Mouse (Mus musculus): ENCODE measurements at regions not wholly inside any gene's neighbourhood (a gene's known extent, or its start where the extent isn't known, plus 50 kb on each side); places are given as distances from the start of the nearest gene placed in this dataset.

GRCm38 (mm10) chr6:15501063-15501462 lies 219.4 kb upstream of the Mdfic start:
- no peak overlapping the region for H3K4me2 ChIP-seq (ENCODE audit: low read depth)
- 59% methylated on average over 4 of the region's 4 CpGs for WGBS (ENCODE audit: insufficient replicate concordance)
- no peak for TF ChIP-seq EP300 (IDR thresholded peaks at IDR 0.05; ENCODE audit: low read depth)
- no peak for TF ChIP-seq CTCF (IDR thresholded peaks at IDR 0.05; ENCODE audit: low read depth)
- ATAC-seq (ENCODE audit: insufficient read depth) (no peak), DNase-seq (ENCODE audit: low read depth in 3 of 3, low spot score in 3 of 3) (no peak)
- H3K9me3 ChIP-seq (ENCODE audit: control insufficient read depth, low read length) = no peaks in the 10 kb centered on the region
- H3K4me1 ChIP-seq (replicated peaks; ENCODE audit: control insufficient read depth in 2 of 2, insufficient read depth in 2 of 2, low read length in 1 of 2) = no peaks in the 10 kb centered on the region
- no peaks in the 10 kb centered on the region for H3K27me3 ChIP-seq (ENCODE audit: control insufficient read depth, insufficient read depth, low read length)
- no peak overlapping the region for H3K9ac ChIP-seq (replicated peaks)
- H3K36me3 ChIP-seq (replicated peaks; ENCODE audit: control insufficient read depth, insufficient read depth, low read depth) = no peaks in the 10 kb centered on the region
- no peak overlapping the region for H3K27ac ChIP-seq
- no peak overlapping the region for H3K4me3 ChIP-seq (ENCODE audit: insufficient read depth in 1 of 2, low read depth in 2 of 2, low read length in 2 of 2)

GRCm38 (mm10) chr6:15509314-15509713 lies 211.1 kb upstream of the Mdfic start:
- 41% methylated on average over 2 of the region's 2 CpGs for WGBS (ENCODE audit: insufficient replicate concordance)

GRCm38 (mm10) chr6:15537279-15537678 lies 183.2 kb upstream of the Mdfic start:
- 51% methylated on average over 2 of the region's 2 CpGs for WGBS (ENCODE audit: insufficient replicate concordance)

More at GRCm38 (mm10) chr6:15509314-15509713, 211.1 kb upstream of the Mdfic start:
- H3K4me3 ChIP-seq (ENCODE audit: insufficient read depth in 1 of 2, low read depth in 2 of 2, low read length in 2 of 2) = no peak overlapping the region
- no peaks in the 10 kb centered on the region for H3K27me3 ChIP-seq (ENCODE audit: control insufficient read depth, insufficient read depth, low read length)
- no peaks in the 10 kb centered on the region for H3K9me3 ChIP-seq (ENCODE audit: control insufficient read depth, low read length)
- H3K4me1 ChIP-seq (replicated peaks; ENCODE audit: control insufficient read depth in 2 of 2, insufficient read depth in 2 of 2, low read length in 1 of 2) = no peaks in the 10 kb centered on the region
- H3K27ac ChIP-seq = no peak overlapping the region
- no peak for TF ChIP-seq EP300 (IDR thresholded peaks at IDR 0.05; ENCODE audit: low read depth)
- TF ChIP-seq CTCF (IDR thresholded peaks at IDR 0.05; ENCODE audit: low read depth) = no peak
- ATAC-seq (ENCODE audit: insufficient read depth) = no peak
- DNase-seq (ENCODE audit: low read depth in 3 of 3, low spot score in 3 of 3) = no peak
- no peak overlapping the region for H3K4me2 ChIP-seq (ENCODE audit: low read depth)
- no peak overlapping the region for H3K9ac ChIP-seq (replicated peaks)
- H3K36me3 ChIP-seq (replicated peaks; ENCODE audit: control insufficient read depth, insufficient read depth, low read depth) = no peaks in the 10 kb centered on the region

GRCm38 (mm10) chr6:15541969-15542368 lies 178.5 kb upstream of the Mdfic start:
- TF ChIP-seq CTCF (IDR thresholded peaks at IDR 0.05; ENCODE audit: low read depth) (no peak), EP300 (IDR thresholded peaks at IDR 0.05; ENCODE audit: low read depth) (no peak)
- H3K27me3 ChIP-seq (ENCODE audit: control insufficient read depth, insufficient read depth, low read length) = no peaks in the 10 kb centered on the region
- DNase-seq (ENCODE audit: low read depth in 3 of 3, low spot score in 3 of 3) (no peak), ATAC-seq (ENCODE audit: insufficient read depth) (no peak)
- no peak overlapping the region for H3K4me2 ChIP-seq (ENCODE audit: low read depth)
- no peaks in the 10 kb centered on the region for H3K36me3 ChIP-seq (replicated peaks; ENCODE audit: control insufficient read depth, insufficient read depth, low read depth)
- no peaks in the 10 kb centered on the region for H3K9me3 ChIP-seq (ENCODE audit: control insufficient read depth, low read length)
- H3K4me1 ChIP-seq (replicated peaks; ENCODE audit: control insufficient read depth in 2 of 2, insufficient read depth in 2 of 2, low read length in 1 of 2) = no peaks in the 10 kb centered on the region
- H3K27ac ChIP-seq = no peak overlapping the region
- WGBS (ENCODE audit: insufficient replicate concordance) = 40% methylated on average over 4 of the region's 4 CpGs
- no peak overlapping the region for H3K9ac ChIP-seq (replicated peaks)
- H3K4me3 ChIP-seq (ENCODE audit: insufficient read depth in 1 of 2, low read depth in 2 of 2, low read length in 2 of 2) = no peak overlapping the region

More at GRCm38 (mm10) chr6:15537279-15537678, 183.2 kb upstream of the Mdfic start:
- Histone ChIP-seq H3K27me3 (ENCODE audit: control insufficient read depth, insufficient read depth, low read length) (no peaks in the 10 kb centered on the region), H3K4me3 (ENCODE audit: insufficient read depth in 1 of 2, low read depth in 2 of 2, low read length in 2 of 2) (no peak overlapping the region), H3K4me1 (replicated peaks; ENCODE audit: control insufficient read depth in 2 of 2, insufficient read depth in 2 of 2, low read length in 1 of 2) (no peaks in the 10 kb centered on the region), H3K9me3 (ENCODE audit: control insufficient read depth, low read length) (no peaks in the 10 kb centered on the region), H3K9ac (replicated peaks) (no peak overlapping the region), H3K27ac (no peak overlapping the region), H3K36me3 (replicated peaks; ENCODE audit: control insufficient read depth, insufficient read depth, low read depth) (no peaks in the 10 kb centered on the region), H3K4me2 (ENCODE audit: low read depth) (no peak overlapping the region)
- no peak for ATAC-seq (ENCODE audit: insufficient read depth)
- TF ChIP-seq EP300 (IDR thresholded peaks at IDR 0.05; ENCODE audit: low read depth) (no peak), CTCF (IDR thresholded peaks at IDR 0.05; ENCODE audit: low read depth) (no peak)
- no peak for DNase-seq (ENCODE audit: low read depth in 3 of 3, low spot score in 3 of 3)

GRCm38 (mm10) chr6:15543516-15544080 lies 176.9 kb upstream of the Mdfic start:
- Histone ChIP-seq H3K4me3 (ENCODE audit: insufficient read depth in 1 of 2, low read depth in 2 of 2, low read length in 2 of 2) (no peak overlapping the region), H3K4me2 (ENCODE audit: low read depth) (no peak overlapping the region), H3K9ac (replicated peaks) (no peak overlapping the region), H3K4me1 (replicated peaks; ENCODE audit: control insufficient read depth in 2 of 2, insufficient read depth in 2 of 2, low read length in 1 of 2) (no peaks in the 10 kb centered on the region), H3K27me3 (ENCODE audit: control insufficient read depth, insufficient read depth, low read length) (no peaks in the 10 kb centered on the region), H3K36me3 (replicated peaks; ENCODE audit: control insufficient read depth, insufficient read depth, low read depth) (no peaks in the 10 kb centered on the region), H3K27ac (no peak overlapping the region), H3K9me3 (ENCODE audit: control insufficient read depth, low read length) (no peaks in the 10 kb centered on the region)
- WGBS (ENCODE audit: insufficient replicate concordance) = 71% methylated on average over 14 of the region's 14 CpGs
- DNase-seq (ENCODE audit: low read depth in 3 of 3, low spot score in 3 of 3) (no peak), ATAC-seq (ENCODE audit: insufficient read depth) (no peak)
- no peak for TF ChIP-seq EP300 (IDR thresholded peaks at IDR 0.05; ENCODE audit: low read depth)
- TF ChIP-seq CTCF (IDR thresholded peaks at IDR 0.05; ENCODE audit: low read depth) = no peak

Measured in liver, embryonic 14.5 days (tissue).